Mouse (Mus musculus): ENCODE data around the gene Prim2.
A peak's percentile ranks its signal among the peaks of the same experiment; 100 is the strongest.

Prim2 gene

DNA sequence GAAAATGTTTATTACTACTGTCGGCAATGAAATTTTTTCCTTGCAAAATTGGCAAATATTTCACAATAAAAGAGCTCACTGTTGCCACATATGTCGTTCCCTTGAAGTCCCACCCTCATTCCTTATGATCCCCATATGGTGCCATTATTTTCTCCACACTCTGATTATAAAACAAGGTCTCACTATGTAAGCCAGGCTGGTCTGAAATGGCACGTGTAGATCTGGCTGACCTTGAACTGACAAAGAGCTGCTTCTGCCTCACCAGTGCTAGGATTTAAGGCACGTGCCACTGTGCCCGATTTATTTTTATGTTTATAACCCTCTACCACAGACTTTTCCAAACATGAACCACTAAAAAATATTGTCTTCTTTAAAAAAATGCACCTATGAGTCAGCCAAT is 1.8 kb upstream of the Prim2 start:
- Histone ChIP-seq H3K36me3 (ENCODE audit: insufficient read depth, low read length) (peaks cover 22% of the 10 kb centered on the region), H3K9me3 (ENCODE audit: low read length) (no peaks in the 10 kb centered on the region), H3K4me1 (replicated peaks; ENCODE audit: low read depth, low read length) (peaks cover 11% of the 10 kb centered on the region), H3K4me3 (replicated peaks; ENCODE audit: low read length) (no peak overlapping the region), H3K27me3 (ENCODE audit: insufficient read depth, low read length) (no peaks in the 10 kb centered on the region)
- TF ChIP-seq POU5F1 (IDR thresholded peaks at IDR 0.05; ENCODE audit: borderline replicate concordance, low read length): no peak
- TF ChIP-seq NANOG (IDR thresholded peaks at IDR 0.05; ENCODE audit: borderline replicate concordance, low read length): no peak
- no peak for TF ChIP-seq CTCF (conservative IDR thresholded peaks at IDR 0.05; ENCODE audit: low read length)

DNA sequence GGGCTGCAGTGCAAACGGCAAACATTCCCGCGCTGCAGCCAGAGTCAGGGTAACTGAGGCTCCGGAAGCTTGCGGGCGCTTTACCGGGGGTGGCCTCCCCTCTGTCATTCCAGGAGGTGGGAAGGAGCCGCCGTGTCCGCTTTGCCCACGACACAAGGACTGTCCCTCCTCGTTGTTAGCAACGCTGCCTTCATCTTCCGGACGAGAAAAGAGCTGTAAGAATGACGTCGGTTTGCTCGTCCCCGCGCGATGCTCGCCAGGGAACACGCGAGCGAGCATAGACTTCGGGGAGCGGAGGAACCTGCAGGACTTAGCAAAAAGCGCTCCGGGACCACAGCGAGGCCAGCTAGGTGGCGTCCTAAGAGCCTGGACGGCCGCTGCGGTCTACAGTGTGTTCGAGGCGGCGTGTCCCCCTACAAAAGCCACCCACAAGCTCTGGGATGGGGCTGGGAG is 595 bp upstream of the Prim2 start:
- H3K9me3 ChIP-seq (ENCODE audit: low read length): no peaks in the 10 kb centered on the region
- H3K4me3 ChIP-seq (replicated peaks; ENCODE audit: low read length): peak overlapping the region; percentile 93
- peaks cover 34% of the 10 kb centered on the region for H3K36me3 ChIP-seq (ENCODE audit: insufficient read depth, low read length)
- no peaks in the 10 kb centered on the region for H3K27me3 ChIP-seq (ENCODE audit: insufficient read depth, low read length)
- H3K4me1 ChIP-seq (replicated peaks; ENCODE audit: low read depth, low read length): peaks cover 11% of the 10 kb centered on the region
- no peak for TF ChIP-seq CTCF (conservative IDR thresholded peaks at IDR 0.05; ENCODE audit: low read length)
- no peak for TF ChIP-seq NANOG (IDR thresholded peaks at IDR 0.05; ENCODE audit: borderline replicate concordance, low read length)
- TF ChIP-seq POU5F1 (IDR thresholded peaks at IDR 0.05; ENCODE audit: borderline replicate concordance, low read length): no peak

DNA sequence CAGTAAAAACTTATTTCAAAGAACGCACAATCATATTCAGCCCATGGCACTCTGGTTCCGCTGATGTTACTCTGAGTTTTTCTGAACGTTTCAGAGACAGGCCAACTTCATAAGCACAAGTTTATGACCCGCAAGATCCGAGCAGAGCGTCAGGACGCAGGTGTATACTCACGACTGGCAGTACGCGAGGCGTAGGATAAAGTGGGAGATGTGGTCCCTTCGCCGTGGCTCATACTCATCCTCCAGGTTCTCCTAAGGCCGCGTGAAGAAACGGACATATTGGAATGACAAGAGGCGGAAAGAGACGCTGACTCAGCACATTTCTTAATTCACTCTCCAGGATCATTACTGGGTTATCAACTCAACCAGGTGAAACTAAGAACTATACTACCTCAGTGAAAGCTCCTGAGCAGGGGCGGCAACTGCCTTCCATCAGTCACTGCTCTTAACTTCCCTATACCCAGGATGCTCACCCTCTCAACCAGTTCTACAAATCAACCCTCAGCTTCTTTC is 5.9 kb downstream of the Prim2 start:
- Histone ChIP-seq H3K9me3 (ENCODE audit: low read length) (no peaks in the 10 kb centered on the region), H3K27me3 (ENCODE audit: insufficient read depth, low read length) (no peaks in the 10 kb centered on the region), H3K4me1 (replicated peaks; ENCODE audit: low read depth, low read length) (peaks cover 9% of the 10 kb centered on the region), H3K36me3 (ENCODE audit: insufficient read depth, low read length) (peaks cover 78% of the 10 kb centered on the region), H3K4me3 (replicated peaks; ENCODE audit: low read length) (0 out of 2 replicates have a peak overlapping the region, but pooled peaks have one; percentile 5)
- TF ChIP-seq CTCF (conservative IDR thresholded peaks at IDR 0.05; ENCODE audit: low read length): no peak
- TF ChIP-seq NANOG (IDR thresholded peaks at IDR 0.05; ENCODE audit: borderline replicate concordance, low read length): no peak
- TF ChIP-seq POU5F1 (IDR thresholded peaks at IDR 0.05; ENCODE audit: borderline replicate concordance, low read length): no peak

DNA sequence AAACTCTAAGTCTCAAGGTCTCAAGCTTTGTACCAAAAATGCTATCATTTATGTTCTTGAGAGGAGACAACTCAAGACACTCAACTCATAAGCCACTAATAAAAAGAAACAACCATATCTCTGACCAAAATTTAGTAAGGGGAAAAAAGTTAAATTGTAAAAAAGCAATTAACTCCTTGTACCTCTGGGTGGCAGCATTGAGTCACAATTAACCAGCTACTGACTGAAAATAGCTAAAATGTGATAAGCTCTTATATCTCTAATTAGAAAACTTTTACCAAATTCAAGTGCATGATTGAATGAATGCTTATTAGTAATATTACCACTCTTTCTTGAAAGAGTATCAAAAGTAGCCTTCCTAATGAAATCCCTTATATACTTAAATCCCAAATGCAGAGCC is 6.4 kb downstream of the Prim2 start:
- H3K9me3 ChIP-seq (ENCODE audit: low read length): no peaks in the 10 kb centered on the region

DNA sequence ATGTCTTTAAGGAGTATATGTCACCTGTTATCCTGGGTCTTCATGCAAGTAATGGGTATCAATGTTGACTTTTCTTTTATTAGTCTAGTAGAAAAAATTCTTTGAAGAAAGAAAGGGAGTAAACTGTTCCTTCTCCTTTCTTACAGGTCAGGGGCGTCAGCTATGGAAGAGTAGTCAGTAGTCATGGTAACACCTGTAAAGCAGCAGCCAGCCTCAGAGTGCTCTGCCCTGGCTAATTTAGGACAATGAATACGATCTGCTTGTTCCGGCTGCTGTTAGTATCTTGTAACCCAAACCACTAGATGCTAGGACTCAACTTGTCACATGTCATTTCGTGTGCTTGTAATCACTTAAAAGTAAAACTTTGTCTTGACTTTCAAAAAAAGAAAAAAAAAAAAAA is 11.3 kb downstream of the Prim2 start:
- Histone ChIP-seq H3K4me3 (replicated peaks; ENCODE audit: low read length) (no peak overlapping the region), H3K36me3 (ENCODE audit: insufficient read depth, low read length) (peaks cover 56% of the 10 kb centered on the region), H3K9me3 (ENCODE audit: low read length) (peaks cover 7% of the 10 kb centered on the region; the same call in 1 of the 2 replicates), H3K4me1 (replicated peaks; ENCODE audit: low read depth, low read length) (no peaks in the 10 kb centered on the region), H3K27me3 (ENCODE audit: insufficient read depth, low read length) (no peaks in the 10 kb centered on the region)
- TF ChIP-seq NANOG (IDR thresholded peaks at IDR 0.05; ENCODE audit: borderline replicate concordance, low read length): no peak
- TF ChIP-seq POU5F1 (IDR thresholded peaks at IDR 0.05; ENCODE audit: borderline replicate concordance, low read length): no peak
- no peak for TF ChIP-seq CTCF (conservative IDR thresholded peaks at IDR 0.05; ENCODE audit: low read length)

More for the DNA sequence above, 6.4 kb downstream of the Prim2 start:
- peaks cover 77% of the 10 kb centered on the region for H3K36me3 ChIP-seq (ENCODE audit: insufficient read depth, low read length)
- TF ChIP-seq CTCF (conservative IDR thresholded peaks at IDR 0.05; ENCODE audit: low read length): peak; percentile 52
- TF ChIP-seq POU5F1 (IDR thresholded peaks at IDR 0.05; ENCODE audit: borderline replicate concordance, low read length): no peak
- TF ChIP-seq NANOG (IDR thresholded peaks at IDR 0.05; ENCODE audit: borderline replicate concordance, low read length): no peak
- peaks cover 6% of the 10 kb centered on the region for H3K4me1 ChIP-seq (replicated peaks; ENCODE audit: low read depth, low read length)
- no peak overlapping the region for H3K4me3 ChIP-seq (replicated peaks; ENCODE audit: low read length)
- no peaks in the 10 kb centered on the region for H3K27me3 ChIP-seq (ENCODE audit: insufficient read depth, low read length)

DNA sequence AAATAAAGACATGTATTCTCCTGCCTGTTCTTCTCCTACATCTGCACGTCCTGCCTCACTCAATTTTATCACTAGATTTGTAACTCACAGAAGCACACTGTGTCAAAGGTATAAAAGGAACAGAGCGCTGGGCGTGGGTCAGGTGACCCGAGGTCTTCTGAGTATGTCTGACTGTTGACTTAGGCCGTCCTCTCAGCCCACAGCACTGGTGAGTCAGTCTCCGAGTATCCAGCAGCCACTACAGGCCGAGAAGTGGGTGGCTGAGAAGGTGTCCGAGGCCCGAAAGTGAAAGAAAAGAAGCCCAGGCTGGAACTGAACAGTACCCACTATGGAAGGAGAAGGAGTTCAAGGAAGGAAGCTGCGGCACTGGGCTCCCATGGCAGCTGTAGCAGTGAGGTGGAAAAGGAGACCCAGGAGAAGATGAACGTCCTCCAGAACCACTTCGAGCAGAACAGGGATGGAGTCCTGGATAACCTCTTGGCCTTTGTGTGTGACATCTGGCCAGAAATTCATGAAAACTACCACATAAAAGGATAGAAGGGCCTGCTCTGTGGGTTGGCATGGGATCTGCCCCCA is 11.9 kb downstream of the Prim2 start:
- TF ChIP-seq POU5F1 (IDR thresholded peaks at IDR 0.05; ENCODE audit: borderline replicate concordance, low read length) (no peak), NANOG (IDR thresholded peaks at IDR 0.05; ENCODE audit: borderline replicate concordance, low read length) (no peak), CTCF (conservative IDR thresholded peaks at IDR 0.05; ENCODE audit: low read length) (no peak)
- H3K9me3 ChIP-seq (ENCODE audit: low read length): peaks cover 12% of the 10 kb centered on the region; the same call in 1 of the 2 replicates
- H3K4me1 ChIP-seq (replicated peaks; ENCODE audit: low read depth, low read length): no peaks in the 10 kb centered on the region
- H3K4me3 ChIP-seq (replicated peaks; ENCODE audit: low read length): no peak overlapping the region
- H3K27me3 ChIP-seq (ENCODE audit: insufficient read depth, low read length): no peaks in the 10 kb centered on the region
- H3K36me3 ChIP-seq (ENCODE audit: insufficient read depth, low read length): peaks cover 57% of the 10 kb centered on the region

DNA sequence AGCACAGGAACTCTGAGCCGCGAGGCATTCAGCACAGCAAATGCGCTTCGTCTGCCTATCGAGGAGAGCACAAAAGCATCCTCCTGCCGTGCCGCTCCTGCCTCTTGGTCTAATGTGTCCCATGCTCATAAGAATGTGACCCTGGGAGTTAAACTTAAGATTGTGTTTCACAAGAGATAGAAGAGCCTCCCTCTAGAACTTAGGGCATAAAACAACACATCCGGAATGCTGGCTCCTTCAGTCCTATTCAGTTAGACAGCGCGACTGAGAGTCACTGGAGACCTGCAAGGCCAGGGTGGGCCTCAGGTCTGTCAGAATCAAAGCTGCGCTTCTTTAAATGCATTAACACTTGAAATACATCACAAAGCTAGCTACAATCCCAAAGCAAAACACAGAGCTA is 18.7 kb downstream of the Prim2 start:
- Histone ChIP-seq H3K4me3 (replicated peaks; ENCODE audit: low read length) (no peak overlapping the region), H3K9me3 (ENCODE audit: low read length) (peaks cover 14% of the 10 kb centered on the region; the same call in 1 of the 2 replicates), H3K4me1 (replicated peaks; ENCODE audit: low read depth, low read length) (peaks cover 19% of the 10 kb centered on the region), H3K27me3 (ENCODE audit: insufficient read depth, low read length) (no peaks in the 10 kb centered on the region), H3K36me3 (ENCODE audit: insufficient read depth, low read length) (peaks cover 48% of the 10 kb centered on the region)
- no peak for TF ChIP-seq POU5F1 (IDR thresholded peaks at IDR 0.05; ENCODE audit: borderline replicate concordance, low read length)
- no peak for TF ChIP-seq NANOG (IDR thresholded peaks at IDR 0.05; ENCODE audit: borderline replicate concordance, low read length)
- no peak for TF ChIP-seq CTCF (conservative IDR thresholded peaks at IDR 0.05; ENCODE audit: low read length)

DNA sequence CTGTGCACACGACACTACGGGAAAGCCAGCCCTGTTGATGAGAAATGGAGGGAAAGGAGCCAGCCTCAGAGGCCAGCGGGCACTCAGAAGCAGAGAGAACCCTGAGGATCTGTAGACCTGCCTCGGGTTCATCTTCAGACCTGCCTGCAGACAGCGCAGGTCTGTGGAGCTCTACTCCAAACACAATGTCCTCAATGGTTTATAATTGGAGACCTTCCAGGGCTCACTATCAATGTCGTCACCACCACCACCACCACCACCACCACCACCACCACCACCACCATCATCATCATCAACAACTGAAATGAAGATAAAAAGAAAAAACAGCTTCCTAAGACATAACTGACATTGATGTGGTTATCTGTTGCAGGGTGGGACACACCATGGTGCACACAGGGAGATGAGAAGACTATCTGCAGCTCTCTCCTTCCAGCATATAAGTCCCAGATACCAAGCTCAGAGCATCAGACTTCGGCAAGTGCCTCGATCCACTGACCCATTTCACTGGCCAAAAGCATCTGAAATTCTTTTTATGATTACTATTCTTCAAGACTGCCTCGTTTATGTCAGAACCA is 20.0 kb downstream of the Prim2 start:
- H3K4me3 ChIP-seq (replicated peaks; ENCODE audit: low read length): no peak overlapping the region
- TF ChIP-seq CTCF (conservative IDR thresholded peaks at IDR 0.05; ENCODE audit: low read length): no peak
- H3K36me3 ChIP-seq (ENCODE audit: insufficient read depth, low read length): peaks cover 54% of the 10 kb centered on the region
- no peaks in the 10 kb centered on the region for H3K27me3 ChIP-seq (ENCODE audit: insufficient read depth, low read length)
- peaks cover 24% of the 10 kb centered on the region for H3K4me1 ChIP-seq (replicated peaks; ENCODE audit: low read depth, low read length)
- H3K9me3 ChIP-seq (ENCODE audit: low read length): peaks cover 14% of the 10 kb centered on the region; the same call in 1 of the 2 replicates
